Mouse (Mus musculus): ENCODE data around the gene Dip2b. TPM values are rescaled to one million over a fixed set of nuclear protein-coding genes. Genes with fewer than 3 reads are reported as not detected.

Gene Dip2b
- total RNA-seq (2021): 10 to 100 TPM; 26.0 to 27.6 TPM
- long read RNA-seq, experiment 1, partial matches to known transcripts: 4 of 17 reads
- long read RNA-seq, experiment 1, other reads (novel, unspliced or antisense): 13 of 17 reads
- long read RNA-seq, experiment 2, partial matches to known transcripts: 5 of 16 reads
- long read RNA-seq, experiment 2, other reads (novel, unspliced or antisense): 11 of 16 reads

- peak; percentile 99 for DNase-seq
- intact Hi-C loops (cut with DNase I): loop anchor here (5.0 kb wide), 2 partner anchors 109 to 159 kb away; no protein-coding TSS in a partner anchor
Measured at GRCm38 (mm10) chr15:100038470-100038971, at the start of gene Dip2b. Gene Dip2b, plus strand, starts transcription at chr15:100038664.

GRCm38 (mm10) chr15:99993100-99993499, 45.4 kb upstream of the Dip2b start:
- no peak for DNase-seq
- intact Hi-C loops (cut with DNase I): no loop called here

- no peak for DNase-seq
- intact Hi-C loops (cut with DNase I): no loop called here
Measured at GRCm38 (mm10) chr15:99997114-99997804, 41.2 kb upstream of the Dip2b start.

GRCm38 (mm10) chr15:99999390-99999789, 39.1 kb upstream of the Dip2b start:
- intact Hi-C loops (cut with DNase I): no loop called here
- DNase-seq: no peak

DNA sequence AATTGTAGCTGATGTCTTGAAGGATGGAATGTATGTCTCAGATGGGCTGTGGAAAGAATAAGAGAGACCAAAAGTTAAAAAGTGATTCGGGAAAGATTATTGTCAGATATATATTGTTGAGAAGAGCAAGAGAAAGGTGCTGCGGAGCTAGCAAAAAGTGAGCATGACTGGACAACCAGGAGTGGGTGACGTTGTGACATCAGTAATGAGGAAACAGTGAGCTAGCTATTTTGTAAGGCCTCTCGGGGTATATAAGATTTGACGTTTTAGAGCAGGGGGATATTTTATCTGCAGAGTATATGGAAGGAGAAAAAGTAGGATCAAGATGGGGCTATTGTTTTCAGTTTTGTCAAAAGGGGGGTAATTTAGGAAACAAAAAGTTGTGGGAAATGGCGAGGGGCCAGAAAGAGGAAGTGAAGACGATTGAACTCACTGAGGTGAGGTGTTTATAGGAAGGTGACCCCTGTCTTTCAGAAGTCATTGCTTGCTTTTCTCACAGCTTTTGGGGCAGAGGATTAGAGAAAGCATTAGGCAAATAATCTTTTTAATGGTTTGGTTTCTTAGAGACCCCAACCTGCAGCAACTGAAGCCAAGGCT, 33.7 kb upstream of the Dip2b start:
- intact Hi-C loops (cut with DNase I): no loop called here

DNA sequence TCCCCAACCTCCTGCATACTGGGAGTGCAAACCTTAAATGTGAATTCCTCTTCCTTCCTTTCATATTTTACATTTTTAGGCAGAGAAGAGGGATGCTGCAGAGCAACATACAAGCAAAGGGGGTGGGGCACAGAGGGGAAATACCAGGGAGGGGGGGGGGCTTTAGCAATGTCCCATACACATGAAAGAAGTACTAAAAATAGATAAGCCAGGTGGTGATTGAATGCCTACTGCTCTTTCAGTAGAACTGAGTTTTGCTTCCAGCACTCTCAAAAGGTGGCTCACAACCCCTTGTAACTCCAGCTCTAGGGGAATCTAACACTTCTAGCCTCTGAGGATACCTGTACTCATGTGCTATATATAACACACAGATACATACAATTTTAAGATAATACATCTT, 32.3 kb upstream of the Dip2b start:
- DNase-seq: no peak
- intact Hi-C loops (cut with DNase I): no loop called here

More for the DNA sequence above, 33.7 kb upstream of the Dip2b start:
- DNase-seq: no peak

GRCm38 (mm10) chr15:100018280-100018899, 20.1 kb upstream of the Dip2b start:
- no peak for DNase-seq
- intact Hi-C loops (cut with DNase I): no loop called here

DNA sequence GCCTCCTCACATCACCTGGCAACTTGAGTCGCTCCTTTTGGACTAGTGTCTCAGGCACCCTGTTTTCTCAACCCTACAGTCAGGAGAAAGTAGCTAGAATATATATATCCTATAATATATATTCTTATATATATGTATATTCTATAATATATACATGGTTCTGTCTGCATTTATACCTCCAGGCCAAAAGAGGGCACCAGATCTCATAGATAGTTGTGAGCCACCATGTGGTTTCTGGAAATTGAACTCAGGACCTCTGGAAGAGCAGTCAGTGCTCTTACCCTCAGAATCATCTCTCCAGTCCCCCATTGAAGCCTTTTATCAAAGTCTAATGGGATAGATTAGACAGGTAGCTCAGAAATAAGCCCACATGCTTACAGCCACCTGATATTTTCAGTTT, 17.3 kb upstream of the Dip2b start:
- intact Hi-C loops (cut with DNase I): loop anchor here (5.0 kb wide), 2 partner anchors 356 to 436 kb away; no protein-coding TSS in a partner anchor
- no peak for DNase-seq

DNA sequence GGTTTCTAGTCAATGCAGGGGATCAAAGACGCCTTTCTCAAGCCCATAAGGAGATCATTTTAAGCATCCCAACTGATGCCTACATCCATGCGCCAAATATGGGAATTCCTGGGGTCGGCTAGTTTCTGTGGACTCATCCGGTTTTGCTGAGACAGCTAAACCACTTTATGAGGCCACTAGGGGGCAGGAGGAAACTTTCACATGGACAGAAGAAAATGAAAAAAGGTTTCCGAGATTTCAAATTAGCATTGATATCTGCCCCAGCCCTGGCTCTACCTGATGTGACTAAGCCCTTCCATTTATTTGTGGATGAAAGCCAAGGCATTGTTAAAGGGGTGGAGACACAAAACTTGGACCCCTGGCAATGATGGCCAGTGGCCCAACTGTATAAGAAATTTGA, 15.5 kb upstream of the Dip2b start:
- peak; percentile 44 to 65 for DNase-seq
- intact Hi-C loops (cut with DNase I): loop anchor here (5.0 kb wide), 2 partner anchors 354 to 434 kb away; no protein-coding TSS in a partner anchor

DNA sequence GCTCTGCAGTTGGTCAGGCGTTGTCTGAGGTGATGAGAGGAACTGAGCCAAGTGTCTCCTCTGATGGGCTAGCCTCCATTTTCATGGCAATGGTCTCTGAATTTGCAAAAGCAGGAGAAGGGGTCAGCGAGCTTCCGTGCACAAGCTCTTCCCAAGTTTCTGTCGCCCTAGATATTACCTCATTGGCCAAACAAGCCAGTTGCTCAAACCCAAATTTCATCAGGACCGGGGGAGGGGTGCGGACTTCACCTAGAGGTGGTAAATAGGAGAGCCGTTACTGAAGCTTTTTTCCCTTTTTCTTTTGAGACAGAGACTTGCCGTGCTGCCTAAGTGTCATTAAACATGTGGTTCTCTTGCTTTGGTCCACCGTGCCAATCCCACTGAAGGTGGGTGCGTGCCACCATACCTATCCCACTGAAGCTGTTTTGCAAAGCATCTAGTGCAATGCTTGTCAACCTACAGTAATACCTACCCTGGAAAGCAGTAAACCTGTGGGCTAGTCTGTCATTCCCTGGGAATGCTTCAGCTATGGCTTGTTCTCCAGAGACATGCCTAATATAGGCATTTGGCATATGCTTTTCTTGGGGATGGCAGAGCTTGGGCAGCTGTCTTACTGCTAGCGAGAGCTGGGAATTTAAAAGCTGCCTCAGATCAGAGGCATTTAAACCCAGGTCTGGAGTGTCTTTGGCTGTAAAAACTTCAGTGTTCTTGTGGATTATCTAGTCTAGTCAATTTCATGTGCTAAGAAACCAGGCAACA, 13.2 kb upstream of the Dip2b start:
- intact Hi-C loops (cut with DNase I): no loop called here
- no peak for DNase-seq

GRCm38 (mm10) chr15:100028133-100028532, 10.3 kb upstream of the Dip2b start:
- intact Hi-C loops (cut with DNase I): no loop called here
- DNase-seq: no peak

- no peak for DNase-seq
- intact Hi-C loops (cut with DNase I): no loop called here
Measured at GRCm38 (mm10) chr15:100029497-100029896, 9.0 kb upstream of the Dip2b start.

DNA sequence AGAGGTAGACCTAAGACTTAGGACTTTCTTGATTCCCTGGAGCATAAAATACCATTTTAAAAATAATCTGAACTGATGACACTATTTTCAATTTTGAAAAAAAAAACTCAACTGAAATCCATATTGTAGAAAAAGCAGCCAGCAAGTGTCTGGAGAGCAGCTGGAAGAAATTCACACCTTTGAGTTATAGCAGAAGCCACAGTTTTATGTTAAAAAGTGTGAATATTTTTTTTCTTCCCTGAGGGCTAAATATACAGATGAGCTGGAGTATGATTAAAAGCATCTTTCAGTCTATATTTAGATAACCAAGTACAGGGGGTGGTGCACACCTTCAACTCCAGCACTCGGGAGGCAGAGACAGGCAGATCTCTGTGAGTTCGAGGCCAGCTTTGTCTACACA, 8.6 kb upstream of the Dip2b start:
- intact Hi-C loops (cut with DNase I): no loop called here
- DNase-seq: no peak

GRCm38 (mm10) chr15:100032546-100032945, 5.9 kb upstream of the Dip2b start:
- no peak for DNase-seq
- intact Hi-C loops (cut with DNase I): no loop called here

DNA sequence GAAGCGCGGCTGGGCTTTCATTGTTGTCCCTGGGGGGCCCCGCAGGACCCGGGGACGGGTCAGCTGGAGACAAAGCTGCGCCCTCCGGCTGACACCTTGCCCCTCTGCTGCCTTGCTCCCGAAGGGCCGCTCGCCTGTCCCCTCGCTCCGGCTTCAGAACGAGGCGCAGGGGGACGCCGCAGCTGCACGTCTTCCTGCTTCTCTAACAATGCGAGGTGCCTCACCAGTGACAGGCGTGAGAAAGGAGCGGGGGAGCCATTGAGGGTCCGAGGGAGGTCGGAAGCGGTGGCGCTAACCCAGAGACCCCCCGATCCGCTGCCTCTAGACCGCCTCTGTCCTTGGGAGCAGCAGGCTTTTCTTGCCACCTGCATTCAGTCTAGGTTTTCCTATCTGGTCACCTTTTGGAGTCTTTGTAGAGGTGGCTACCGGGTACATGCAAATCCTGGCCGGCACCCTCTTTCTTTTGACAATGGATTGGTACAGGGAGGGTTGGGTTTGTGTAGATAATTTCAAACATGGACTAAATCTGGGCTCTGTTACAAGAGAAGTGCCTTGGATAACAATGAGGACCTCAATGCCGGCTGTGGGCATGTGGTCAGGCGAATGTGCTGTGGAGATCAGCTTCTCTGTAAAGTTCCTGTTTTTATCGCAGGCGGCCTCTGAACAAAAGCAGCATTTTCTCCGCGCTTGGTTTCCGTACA, 687 bp downstream of the Dip2b start:
- peak; percentile 42 to 64 for DNase-seq
- intact Hi-C loops (cut with DNase I): loop anchor here (1.0 to 5.0 kb wide), 3 partner anchors 87 to 158 kb away; no protein-coding TSS in a partner anchor

- intact Hi-C loops (cut with DNase I): no loop called here
- peak; percentile 22 to 34 for DNase-seq
Measured at GRCm38 (mm10) chr15:100040541-100041266, 2.2 kb downstream of the Dip2b start.

DNA sequence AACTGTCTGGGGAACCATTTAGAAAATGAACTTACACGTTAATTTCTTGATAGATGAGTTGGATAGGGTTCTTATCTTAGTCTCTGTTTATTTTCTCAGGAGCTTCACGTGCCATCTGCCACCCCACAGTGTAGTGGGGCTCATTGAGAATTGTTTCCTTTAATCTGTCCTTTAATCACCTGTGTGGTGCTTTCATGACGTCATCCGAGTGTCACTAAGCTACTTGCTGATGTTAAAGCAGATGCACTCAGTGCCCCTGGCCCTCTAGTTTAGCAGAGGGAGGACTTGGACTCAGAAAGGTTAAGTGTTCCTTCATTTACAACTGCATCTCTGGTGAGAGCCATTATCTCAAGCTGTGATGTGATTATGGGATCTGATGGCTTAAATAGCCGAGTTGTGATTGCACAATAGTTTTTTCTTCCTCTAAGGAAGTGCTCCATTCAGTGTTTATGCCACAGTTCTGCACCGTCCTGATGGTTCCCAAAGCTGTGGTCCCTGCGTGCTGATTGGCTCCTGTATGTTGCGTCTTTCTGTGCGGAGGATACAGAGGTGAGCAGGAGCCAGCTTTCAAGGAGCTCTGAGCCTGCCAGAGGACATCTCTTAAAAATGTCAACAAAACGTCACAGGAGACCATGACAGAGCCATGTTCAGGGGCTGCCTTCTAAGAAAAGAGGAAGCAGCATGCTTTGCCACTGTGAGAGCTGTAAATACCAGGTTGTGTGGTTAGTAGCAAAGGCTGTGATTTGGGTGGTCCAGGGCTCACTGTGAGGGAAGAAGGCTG, 3.0 kb downstream of the Dip2b start:
- DNase-seq: no peak

DNA sequence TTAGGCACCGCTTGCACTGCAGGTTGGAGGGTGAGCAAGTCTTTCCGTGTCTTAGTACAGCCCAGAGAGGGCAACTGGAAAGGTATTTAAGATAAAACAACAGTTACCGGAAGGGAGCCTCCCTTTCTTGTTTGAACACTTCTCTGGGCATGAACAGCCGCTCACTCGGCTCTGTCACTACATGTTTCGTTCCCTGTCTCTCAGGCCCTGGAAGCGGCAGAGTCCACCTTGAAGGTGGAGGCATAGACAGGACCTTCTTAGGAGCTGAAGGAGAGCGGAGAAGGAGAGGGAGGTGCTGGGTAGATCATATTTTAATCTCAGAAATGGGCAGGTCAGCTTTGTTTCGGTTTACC, 3.6 kb downstream of the Dip2b start:
- DNase-seq: no peak
- intact Hi-C loops (cut with DNase I): no loop called here

More for the DNA sequence above, 3.0 kb downstream of the Dip2b start:
- intact Hi-C loops (cut with DNase I): no loop called here
